In genomic region chr4:115368067-115368466, GRCm38 (mm10) we compare ENCODE assay signal across 25 mouse cellular contexts. TPM values are rescaled to one million over a fixed set of nuclear protein-coding genes. Genes with fewer than 3 reads are reported as not detected.
DNase-seq lines count a peak whose midpoint lies in the region; ATAC-seq and TF ChIP-seq lines count a peak whose summit lies in the region.
"Not testable (repeated sequence)": the region's sequence is repeated elsewhere in the genome, so short reads cannot be mapped to it uniquely, and the experiment has no call there.
"Had no signal": no experiment of that assay in that cellular context is flagged by ENCODE, and none has a peak within 500 bp of the region (broad histone marks: within the 10 kb centered on the region; RNA-seq: fewer than 3 reads in every experiment).

No protein-coding gene starts in this region.

- TF ChIP-seq POLR2A in heart, adult 2 months (IDR thresholded peaks at IDR 0.05; ENCODE audit: insufficient read depth, low read depth, low read length); liver, adult 2 months (IDR thresholded peaks at IDR 0.05; ENCODE audit: extremely low read depth, insufficient read depth, low read length): not testable (repeated sequence)

- H3K4me3 ChIP-seq in heart, adult 2 months; intestine, postnatal 0 days (ENCODE audit: low read depth, low read length); liver, adult 2 months (ENCODE audit: insufficient read depth, low read depth, low read length): not testable (repeated sequence)

- not testable (repeated sequence) for H3K27ac ChIP-seq in heart, adult 2 months; intestine, postnatal 0 days (ENCODE audit: low read depth, low read length); liver, adult 2 months (replicated peaks; ENCODE audit: insufficient read depth, low read depth, low read length)

- intact Hi-C loops in heart, adult 2 months (cut with DNase I), result not testable (repeated sequence)

- not testable (repeated sequence) for H3K79me2 ChIP-seq in heart, adult 2 months (replicated peaks; ENCODE audit: control insufficient read depth, insufficient read depth, low read length); liver, adult 2 months (ENCODE audit: control insufficient read depth, insufficient read depth, low read length)

- not testable (repeated sequence) for H3K4me1 ChIP-seq in heart, adult 2 months (ENCODE audit: control insufficient read depth, insufficient read depth, low read length); intestine, postnatal 0 days (replicated peaks; ENCODE audit: control insufficient read depth, insufficient read depth, low read length); liver, adult 2 months (ENCODE audit: control insufficient read depth, insufficient read depth, low read length)

- H3K9me3 ChIP-seq in intestine, postnatal 0 days (ENCODE audit: control insufficient read depth), result not testable (repeated sequence)

- not testable (repeated sequence) for H3K36me3 ChIP-seq in heart, adult 2 months (ENCODE audit: control insufficient read depth, insufficient read depth, low read length); intestine, postnatal 0 days (ENCODE audit: control insufficient read depth, insufficient read depth); liver, adult 2 months (ENCODE audit: control insufficient read depth, insufficient read depth, low read length)

- not testable (repeated sequence) for ATAC-seq in intestine, postnatal 0 days

- H3K27me3 ChIP-seq in heart, adult 2 months (ENCODE audit: control insufficient read depth, insufficient read depth, low read length); intestine, postnatal 0 days (replicated peaks; ENCODE audit: control insufficient read depth, insufficient read depth, low read length); liver, adult 2 months (ENCODE audit: control insufficient read depth, insufficient read depth, low read length): not testable (repeated sequence)

- peak; percentile 48 for TF ChIP-seq CTCF in heart, adult 2 months (IDR thresholded peaks at IDR 0.05)
- TF ChIP-seq CTCF in intestine, postnatal 0 days (IDR thresholded peaks at IDR 0.05; ENCODE audit: low read depth), result peak; percentile 54
- TF ChIP-seq CTCF in liver, adult 2 months (IDR thresholded peaks at IDR 0.05; ENCODE audit: low read depth, low read length), result not testable (repeated sequence)

- TF ChIP-seq EP300 in heart, adult 2 months (IDR thresholded peaks at IDR 0.05; ENCODE audit: insufficient read depth, low read depth, low read length), result not testable (repeated sequence)

- DNase-seq in 416B (ENCODE audit: low read depth), result peak; percentile 11
- DNase-seq in embryo, embryonic 11 days, result peak; percentile 1
- not testable (repeated sequence) for DNase-seq in heart, adult 2 months
- DNase-seq in kidney, postnatal 10 days, result peak; percentile 26
- DNase-seq in liver, adult 2 months (ENCODE audit: extremely low read depth, low read depth, low spot score), result peak; percentile 14
- peak; percentile 10 for DNase-seq in lung, postnatal 36 days
- DNase-seq in retina, embryonic 14.5 days (ENCODE audit: low spot score), result peak; percentile 2

- not testable (repeated sequence) for H3K9ac ChIP-seq in heart, adult 2 months (ENCODE audit: low read depth, low read length); intestine, postnatal 0 days (ENCODE audit: low read depth, low read length); liver, adult 2 months (ENCODE audit: low read depth, low read length)

- not testable (repeated sequence) for H3K4me2 ChIP-seq in intestine, postnatal 0 days (replicated peaks; ENCODE audit: low read depth)

RNA-seq across cellular contexts. Expression of gene Cyp4a12b, which starts 43.4 kb away (rescaled TPM):
- not detected for total RNA-seq in heart, adult 2 months (2021)
- 2.1 TPM in 1 of 2 replicates, not detected in the other for polyA plus RNA-seq in heart, adult 2 months (2012; rRNA removed)
- polyA plus RNA-seq in intestine, postnatal 0 days (2015; fragmentation: Nextera tagmentation; extraction: Ambion mirVana), result 0.07 and 0.20 TPM in 2 replicates
- total RNA-seq in liver, adult 2 months (2014; rRNA removed), result 0.37 and 0.47 TPM in 2 replicates
- 0.18 TPM in 1 of 2 replicates, not detected in the other for polyA plus RNA-seq in liver, adult 2 months (2012; rRNA removed)
- total RNA-seq: adrenal gland, postnatal 14 days; ES-E14; gastrocnemius, adult 8-10 months; layer of hippocampus, postnatal 14 days had no signal
- polyA plus RNA-seq: activated CD4-positive, CD25-positive, alpha-beta regulatory T cell, adult 4 months; CD4-positive, CD25-positive, alpha-beta regulatory T cell, adult 4 months; forebrain, embryonic 10.5 days; heart, embryonic 15.5 days; hindbrain, embryonic 13.5 days; intestine, embryonic 14.5 days; large intestine, adult 2 months; limb, embryonic 13.5 days; liver, embryonic 15.5 days; midbrain, embryonic 13.5 days; neural tube, embryonic 13.5 days; spleen, adult 2 months; stomach, embryonic 14.5 days had no signal
